Mouse (Mus musculus) B cell, adult 2 months (primary cell): ENCODE measurements at regions not wholly inside any gene's neighbourhood (a gene's known extent, or its start where the extent isn't known, plus 50 kb on each side); places are given as distances from the start of the nearest gene placed in this dataset.

ENCODE experiments used
- DNase-seq, 2 experiments: peaks; one replicate each; pipeline ENCODE4 v3.0.0; 2022

DNA sequence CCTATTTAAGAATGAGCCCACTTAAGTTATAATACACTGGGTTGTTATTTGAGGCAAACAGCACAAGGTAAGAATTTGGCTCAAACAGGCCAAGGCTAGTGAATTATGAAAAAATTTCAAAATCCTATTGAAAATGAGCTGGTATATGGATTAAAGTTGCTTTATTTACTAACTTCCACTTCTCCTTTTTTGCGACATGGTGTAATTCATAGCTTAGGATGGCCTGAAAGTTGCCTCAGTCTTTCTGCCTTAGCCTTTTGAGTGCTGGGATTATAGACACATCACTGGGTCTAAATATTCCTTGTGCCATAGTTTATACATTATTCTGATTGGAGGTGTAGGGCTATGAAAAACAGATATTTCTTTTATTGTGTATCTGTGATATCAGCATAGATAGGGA lies 81.9 kb downstream of the Edem1 start:
- DNase-seq, result no peak

DNA sequence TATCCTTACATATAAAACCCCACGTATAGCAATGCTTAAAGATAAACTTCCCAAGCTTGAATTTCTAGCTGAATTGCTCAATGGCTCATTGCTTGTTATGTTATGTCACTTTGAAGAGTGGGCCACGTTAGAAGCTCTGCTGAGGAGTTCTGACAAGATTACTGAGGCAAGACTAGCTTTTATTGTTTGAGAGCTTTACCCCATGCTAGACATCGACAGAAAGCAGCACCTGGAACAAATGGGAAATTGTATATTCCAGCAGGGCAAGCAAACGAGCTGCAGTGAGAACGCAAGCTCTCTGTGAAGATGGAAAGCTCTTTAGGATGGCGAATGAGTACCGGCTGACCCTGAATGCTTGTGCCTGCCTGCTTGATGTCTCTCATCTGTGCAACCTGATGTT lies 84.1 kb downstream of the Edem1 start:
- DNase-seq, result no peak

DNA sequence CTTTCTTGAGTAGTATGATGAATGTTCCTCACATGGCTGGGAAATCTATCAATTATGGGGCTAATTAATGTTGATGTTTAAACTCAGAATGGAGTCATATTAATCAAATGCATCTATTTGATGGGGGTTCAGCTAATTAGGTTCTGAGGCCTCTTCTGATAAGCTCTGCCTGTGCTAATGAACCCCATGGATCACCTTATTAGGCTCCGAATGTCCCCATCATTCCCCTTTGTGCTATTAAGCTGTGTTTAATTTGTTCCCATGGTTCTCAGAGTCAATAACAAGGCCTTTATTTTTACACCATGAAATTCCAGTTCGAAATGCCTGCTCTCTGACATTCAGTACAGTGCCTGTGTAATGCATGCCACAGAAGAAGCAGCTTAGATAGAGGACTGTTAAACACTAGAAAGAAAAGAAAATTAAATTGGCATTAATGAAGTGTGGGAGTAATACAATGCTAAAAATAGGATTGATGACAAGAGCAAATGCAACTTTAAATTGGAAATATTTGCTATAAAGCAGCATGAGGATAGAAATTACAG lies 91.0 kb downstream of the Edem1 start:
- no peak for DNase-seq

DNA sequence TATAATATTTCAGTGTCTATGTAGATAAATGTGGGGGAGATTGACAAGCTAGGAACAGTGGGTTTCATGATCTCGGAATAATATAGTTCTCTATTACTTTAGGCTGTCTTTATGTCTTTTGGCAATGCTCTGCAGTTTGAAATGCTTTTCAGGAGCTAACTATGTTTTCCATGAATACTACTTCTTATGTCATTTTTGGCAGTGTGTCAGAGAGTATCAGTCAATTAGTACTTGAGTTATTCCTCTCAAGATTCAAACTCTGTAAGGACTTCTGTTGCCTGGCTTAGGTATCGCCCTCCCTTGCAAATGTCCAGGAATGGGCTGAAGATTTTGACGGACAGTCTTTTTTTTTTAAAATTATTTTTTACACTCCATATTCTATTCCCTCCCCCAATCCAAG lies 92.7 kb downstream of the Edem1 start:
- DNase-seq, result no peak

DNA sequence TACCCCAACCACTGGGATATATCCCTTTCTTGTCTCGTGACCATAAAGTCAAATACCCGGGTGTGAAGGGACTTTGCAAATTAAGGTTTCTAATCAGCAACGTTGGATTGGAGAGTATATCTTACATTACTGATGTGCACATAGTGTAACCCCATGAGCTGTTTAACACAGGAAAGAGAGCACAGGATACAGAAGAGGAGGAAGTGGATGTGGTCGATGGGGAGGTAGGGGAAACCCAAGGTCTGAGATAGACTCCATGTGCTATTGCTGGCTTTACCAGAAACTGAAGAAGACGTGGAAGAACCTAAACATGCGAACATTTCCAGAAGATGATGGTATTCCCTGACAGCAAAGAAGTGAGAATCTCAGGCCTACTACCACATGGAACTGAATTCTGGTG lies 94.1 kb downstream of the Edem1 start:
- DNase-seq, result no peak

DNA sequence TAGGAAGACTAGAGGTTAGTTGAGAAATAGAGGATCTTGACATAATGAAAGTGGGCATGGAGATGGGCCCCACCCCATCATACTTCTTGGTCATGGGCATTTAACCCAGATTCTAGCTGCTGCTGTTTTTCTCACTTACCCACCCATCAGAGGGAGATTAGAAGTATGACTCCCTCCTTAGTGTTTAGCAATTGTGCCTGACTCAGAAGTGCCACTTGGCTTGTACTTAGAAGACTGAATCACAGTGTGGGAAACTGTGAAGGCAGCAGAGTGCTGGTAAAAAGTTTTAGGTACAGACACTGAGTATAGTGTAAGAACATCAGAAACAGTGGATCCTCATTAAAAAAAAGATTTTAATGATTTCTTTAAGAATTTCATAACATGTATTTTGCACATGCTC lies 100.5 kb downstream of the Edem1 start:
- no peak for DNase-seq

DNA sequence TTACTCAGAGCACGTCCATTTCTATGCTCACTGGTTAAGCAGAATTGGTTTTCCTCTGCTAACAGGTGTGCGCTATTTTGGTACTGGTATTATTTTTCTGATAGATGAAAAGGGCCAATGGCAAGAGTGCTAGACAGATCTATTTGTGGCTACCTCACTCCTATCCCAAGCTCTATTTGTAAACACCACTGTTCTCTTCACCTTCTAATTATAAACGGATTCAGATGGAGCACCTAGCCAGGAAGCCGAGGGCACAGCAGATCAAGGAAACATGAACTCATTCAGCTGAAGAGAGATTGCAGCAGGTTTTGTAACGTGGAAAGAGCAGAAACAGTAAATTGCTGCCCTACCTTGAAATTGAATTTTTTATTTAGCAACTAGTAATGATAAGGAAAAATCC lies 110.2 kb downstream of the Edem1 start:
- no peak for DNase-seq

DNA sequence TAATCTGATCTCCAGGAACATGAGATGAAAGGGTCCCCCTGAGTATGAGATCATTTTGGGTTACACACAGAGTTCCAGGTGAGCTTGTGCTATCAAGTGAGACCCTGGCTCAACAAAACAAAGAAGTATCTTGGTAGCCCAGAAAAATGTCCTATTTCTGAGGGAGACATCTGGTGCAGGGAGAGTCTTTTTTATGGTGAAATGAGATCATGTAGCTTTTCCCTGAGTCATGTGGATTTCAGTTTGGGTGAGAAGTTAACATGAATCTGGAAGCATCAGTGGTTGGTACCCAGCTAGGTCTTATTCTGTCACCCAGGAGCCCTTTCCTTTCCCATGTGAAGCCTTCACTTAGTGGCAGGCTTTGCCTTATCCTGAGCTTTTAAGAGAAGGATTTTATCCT lies 113.8 kb downstream of the Edem1 start:
- no peak for DNase-seq

DNA sequence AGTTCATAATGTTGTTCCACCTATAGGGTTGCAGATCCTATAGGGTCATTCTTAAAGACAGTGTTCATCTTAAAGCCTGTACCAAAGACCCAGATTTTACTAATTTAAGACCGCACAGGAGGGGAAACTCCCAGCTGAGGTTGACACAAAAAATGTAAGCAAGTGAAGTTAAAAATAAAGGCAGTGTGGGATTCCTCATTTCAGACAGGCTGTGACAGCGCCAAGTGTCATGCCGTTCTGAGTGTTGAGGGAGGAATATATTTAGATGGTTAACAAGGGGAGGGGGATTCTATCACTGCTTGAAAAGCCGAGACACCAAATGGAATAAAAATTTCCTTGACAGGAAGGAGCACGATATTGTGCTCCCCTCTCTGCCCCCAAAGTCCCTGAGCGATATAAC lies 123.9 kb downstream of the Edem1 start:
- DNase-seq, result no peak

DNA sequence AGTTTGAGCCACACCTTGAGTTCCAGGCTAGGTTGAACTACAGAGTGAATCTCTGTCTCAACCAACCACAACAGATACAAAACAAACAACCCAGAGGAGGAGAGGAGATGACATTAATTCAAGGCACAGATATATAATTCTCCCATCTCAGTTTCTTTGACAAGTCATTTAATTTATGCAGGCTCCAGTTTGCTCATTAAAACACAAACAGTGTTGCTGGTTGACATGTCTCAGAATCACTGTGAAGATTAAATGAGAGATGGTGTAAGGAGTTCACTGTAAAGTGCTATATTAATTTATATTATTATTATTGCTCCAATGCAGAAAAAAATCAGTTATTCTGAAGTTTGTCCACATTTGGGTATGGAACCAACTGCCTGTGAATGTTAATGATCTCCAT lies 134.4 kb downstream of the Edem1 start:
- DNase-seq, result no peak

DNA sequence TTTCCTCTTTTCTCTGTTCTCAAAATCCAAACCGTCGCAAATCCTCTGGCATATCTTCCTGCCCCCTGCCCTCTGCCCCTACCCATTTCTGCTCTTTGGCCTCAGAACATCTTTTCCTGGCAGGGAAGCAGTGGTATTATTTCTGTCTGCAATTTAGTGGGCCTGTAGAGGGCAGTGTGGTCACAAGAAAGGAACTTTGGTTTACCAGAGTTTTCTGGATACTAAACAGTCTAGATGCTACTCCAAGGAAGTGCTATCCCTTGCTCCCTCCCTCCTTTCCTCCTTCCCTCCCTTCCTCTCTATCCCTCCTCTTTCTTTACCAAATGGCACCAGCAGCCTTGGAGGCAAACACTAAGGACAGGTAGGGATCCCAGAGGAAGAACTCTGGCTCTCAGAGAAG lies 134.9 kb downstream of the Edem1 start:
- peak; percentile 35 to 36 for DNase-seq

DNA sequence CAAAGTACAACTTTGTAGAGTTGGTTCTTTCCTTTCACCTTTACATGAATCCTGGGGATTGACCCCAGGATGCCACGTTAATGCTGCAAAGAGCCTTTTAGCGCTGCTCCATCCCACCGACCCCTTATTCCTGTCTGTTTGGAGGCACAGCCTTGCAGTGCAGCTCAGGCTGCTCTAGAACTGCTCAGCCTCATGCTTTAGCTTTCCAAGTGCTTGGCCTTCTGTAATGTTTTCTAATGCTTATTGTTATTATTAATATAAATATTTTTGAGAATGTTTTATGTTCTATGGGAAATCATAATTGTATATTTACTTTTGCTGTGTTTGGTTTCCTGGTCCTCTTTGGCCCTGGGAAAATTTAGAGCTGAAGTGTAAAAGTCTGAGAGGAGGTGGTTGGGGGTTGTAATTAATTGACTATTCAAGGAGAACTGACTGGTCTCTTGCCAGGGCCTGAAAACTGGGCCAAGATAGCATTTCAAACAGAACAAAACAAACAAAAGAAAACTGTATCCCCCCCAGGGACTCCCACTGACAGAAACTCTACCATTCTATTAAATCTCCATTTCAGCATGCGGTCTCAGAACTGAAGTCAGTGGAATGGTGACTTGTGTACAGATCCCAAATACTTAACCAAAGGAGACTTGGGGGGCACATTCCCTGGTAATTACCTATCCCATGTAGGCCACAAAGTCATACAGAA lies 141.2 kb downstream of the Edem1 start:
- DNase-seq, result no peak

DNA sequence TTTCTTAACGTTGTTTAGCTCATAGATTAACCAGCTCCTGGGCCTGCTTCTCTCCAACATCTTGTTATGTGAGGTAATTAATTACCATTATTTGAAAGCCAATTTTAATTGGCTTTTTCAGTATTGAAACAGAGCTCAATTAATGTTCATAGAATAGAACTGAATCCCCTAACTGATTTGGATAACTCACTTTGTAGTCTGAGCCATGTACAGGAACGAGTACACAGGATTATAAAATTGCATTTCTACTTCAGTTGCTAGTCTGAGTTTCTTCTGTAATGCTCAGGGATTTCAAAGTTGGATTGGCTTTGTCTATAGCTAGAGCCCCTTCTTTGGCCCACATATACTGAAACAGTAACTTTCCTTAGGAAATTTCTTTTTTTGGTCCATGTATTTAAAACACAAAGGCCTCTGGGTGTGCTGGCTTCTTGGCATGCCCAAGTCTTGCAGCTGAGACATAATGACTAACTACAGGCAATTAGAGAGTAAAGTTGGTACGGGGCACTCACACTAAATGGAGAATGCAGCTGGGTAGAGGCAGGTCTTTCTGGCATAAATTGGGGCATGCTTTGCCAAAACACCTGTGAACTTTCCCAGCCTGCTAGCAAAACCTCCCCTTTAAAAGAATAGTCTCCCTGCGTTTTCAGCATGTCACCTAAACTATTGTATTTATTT lies 143.1 kb downstream of the Edem1 start:
- DNase-seq, result no peak

DNA sequence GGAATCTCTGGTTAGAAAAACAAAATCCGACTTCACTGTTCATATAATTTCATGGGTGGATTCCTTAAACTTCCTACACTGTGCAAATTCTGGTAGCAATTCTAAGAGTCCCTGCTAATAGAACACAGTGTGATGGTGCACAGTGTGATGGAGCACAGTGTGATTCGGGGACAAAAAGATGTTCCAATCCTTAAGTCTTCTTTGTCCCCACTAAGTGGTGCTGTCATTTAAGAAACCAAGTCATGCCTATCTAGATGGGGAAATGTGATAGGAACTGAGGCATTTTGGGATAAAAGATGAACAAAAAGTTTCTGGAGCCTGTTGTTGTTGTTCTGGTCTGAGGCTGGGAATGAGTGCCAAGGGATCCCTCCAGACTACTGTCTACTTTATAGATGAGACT lies 145.3 kb downstream of the Edem1 start:
- no peak for DNase-seq

DNA sequence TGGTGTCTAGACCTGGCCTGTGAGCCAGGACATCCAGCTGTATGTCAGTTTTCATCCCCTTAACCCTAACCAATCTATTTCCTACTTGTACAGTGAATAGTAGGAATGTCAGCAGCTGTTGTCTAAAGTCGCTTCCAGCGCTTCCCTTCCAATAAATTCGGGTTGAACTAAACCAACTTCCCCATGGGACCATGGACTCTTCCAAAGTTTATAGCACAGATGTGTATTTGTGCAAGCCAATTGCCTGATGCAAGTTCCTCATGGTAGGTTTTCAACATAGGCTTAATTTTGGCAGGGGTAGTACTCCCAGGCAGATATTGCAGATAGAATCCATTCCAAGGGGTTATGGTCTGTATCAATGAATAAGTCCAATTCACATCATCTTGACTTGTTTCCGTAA lies 161.1 kb downstream of the Edem1 start:
- DNase-seq, result no peak

DNA sequence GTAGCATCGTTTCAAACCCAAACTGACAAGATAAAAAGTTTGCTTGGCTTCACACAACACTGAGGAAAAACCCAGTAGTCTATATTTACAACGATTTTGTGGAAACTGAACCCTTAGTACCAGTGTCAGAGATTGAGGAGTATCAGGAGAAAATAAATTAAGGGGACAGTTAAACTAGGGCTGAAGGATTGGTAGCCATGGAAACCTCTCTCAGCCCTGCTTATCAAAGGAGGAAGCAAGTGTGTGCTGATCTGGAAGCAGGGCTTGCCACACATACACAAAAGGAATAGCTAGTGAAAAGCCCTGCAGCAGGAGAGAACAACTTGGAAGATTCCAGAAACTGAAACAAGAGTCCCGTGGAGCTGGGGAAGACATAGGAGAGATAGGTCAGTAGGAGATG lies 165.3 kb downstream of the Edem1 start:
- DNase-seq, result no peak

DNA sequence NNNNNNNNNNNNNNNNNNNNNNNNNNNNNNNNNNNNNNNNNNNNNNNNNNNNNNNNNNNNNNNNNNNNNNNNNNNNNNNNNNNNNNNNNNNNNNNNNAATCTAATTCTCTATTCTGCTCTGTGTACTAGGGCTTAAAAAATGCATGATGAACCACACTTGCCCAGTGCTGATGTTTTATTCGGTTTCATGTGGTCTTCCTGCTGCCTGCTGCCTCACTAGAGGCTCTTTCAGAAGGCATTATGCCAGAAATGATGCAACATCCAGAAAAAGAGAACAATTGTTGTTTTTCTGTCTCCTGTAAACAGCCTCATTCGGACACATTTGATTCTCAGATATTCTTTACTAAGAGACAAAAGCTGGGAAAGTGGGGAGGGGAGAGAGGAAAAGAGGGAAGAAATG lies 176.0 kb downstream of the Edem1 start:
- DNase-seq, result no peak

DNA sequence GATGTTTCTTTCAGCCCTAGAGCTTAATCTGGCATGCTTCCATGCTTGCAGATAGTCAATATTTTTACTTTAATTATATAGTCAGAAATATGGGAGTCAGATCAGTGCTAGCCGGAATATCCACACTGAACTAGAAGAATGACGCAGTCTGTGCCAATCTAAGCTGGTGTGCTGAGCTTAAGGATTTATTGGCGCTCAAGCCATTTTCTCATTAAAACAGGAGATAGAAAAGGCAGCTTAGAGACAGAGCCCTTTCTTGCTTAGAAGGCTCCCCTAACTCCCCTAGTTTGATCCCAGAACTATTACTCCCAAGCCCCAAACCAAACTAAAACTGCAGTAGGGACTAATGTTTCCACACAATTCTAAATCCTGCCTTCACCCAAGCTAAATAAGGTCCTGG lies 180.9 kb downstream of the Edem1 start:
- DNase-seq, result no peak

DNA sequence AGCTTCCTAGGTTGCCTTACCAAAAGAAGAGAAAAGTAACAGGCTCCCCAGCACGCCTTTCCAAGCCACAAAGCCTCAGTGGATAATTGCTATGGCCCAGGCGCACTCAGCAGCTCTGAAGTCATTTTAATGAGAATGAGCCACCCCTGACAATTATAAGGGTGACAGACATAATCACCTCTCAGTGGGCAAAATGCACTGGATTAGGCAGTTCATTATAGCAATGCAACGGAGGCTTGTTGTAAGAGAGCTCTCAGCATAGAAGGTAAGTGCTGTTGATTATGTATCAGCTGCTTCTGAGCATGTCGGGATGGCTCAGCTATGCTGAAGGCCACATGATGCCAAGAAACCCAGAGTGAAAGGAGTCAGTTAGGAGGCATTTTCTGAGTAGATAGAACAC lies 181.4 kb downstream of the Edem1 start:
- DNase-seq, result no peak

DNA sequence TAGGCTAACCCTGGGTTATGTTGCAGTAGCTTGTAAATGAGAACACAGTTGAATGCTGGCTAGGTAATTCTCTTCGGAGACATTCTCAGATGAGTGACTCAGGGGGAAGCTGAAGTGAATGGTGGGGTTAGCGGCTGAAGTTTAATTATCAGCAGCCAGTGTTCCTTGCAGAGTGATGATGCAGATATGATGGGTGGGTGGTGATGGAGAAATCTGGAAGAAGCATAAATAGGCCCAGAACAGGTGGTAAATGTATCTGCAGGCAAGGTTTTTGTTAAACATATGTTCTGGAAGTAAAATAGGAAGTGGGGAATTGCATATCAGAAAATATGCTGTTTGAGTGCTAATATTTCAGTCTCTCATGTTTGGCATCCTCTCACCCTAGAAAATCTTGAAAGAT lies 191.3 kb downstream of the Edem1 start:
- no peak for DNase-seq
